Mouse (Mus musculus): Measurements from ENCODE around the gene Snx20.

DNA sequence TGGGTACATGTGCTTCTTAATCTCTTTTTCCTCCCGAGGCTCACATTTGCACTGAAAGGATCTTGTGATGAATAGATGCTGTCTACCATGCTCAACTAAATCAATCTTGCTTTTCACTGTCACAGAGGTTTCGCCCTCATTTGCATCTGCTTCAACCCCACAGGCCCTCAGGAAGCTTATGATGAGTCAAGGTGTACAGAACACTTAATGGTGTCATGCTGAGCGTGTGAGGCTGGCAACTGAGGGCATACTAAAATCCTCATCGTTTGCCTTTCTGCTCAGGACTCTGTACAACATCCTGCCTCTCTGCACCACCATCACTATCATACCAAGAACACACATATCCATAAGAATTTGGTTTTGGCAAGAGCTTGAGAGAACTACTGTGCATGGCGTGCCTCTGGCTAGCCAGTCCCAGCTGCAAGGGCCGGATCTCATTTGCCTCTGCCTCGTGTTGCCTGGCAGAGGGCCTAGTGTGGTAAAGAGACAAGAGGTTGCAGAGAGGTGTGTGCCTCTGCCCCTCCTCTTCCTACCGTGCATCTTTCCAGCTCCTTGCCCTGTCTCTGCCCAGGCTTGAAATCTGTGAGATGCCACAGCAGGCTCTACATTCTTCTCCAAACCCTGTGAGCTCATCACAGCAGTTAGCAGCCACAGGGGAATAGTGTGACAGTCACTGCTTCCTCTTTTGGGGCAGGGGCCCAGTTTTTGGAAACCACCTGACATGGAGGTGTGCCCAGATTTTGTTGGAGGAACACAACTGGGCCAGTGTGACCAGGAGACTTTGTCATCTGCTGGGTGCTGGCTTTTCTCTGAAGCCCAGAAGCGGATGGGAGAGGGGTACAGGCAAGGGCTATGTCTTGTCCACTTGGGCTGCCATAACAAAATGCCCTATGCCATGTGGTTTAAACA is 1.4 kb upstream of the Snx20 start:
- TF ChIP-seq CTCF (IDR thresholded peaks at IDR 0.05; ENCODE audit: borderline replicate concordance, insufficient read depth, low read depth, low read length) (no peak), POLR2A (IDR thresholded peaks at IDR 0.05; ENCODE audit: borderline replicate concordance, insufficient read depth, low read length) (no peak)
